ENCODE assay signal across 11 mouse cellular contexts in the genomic region with DNA sequence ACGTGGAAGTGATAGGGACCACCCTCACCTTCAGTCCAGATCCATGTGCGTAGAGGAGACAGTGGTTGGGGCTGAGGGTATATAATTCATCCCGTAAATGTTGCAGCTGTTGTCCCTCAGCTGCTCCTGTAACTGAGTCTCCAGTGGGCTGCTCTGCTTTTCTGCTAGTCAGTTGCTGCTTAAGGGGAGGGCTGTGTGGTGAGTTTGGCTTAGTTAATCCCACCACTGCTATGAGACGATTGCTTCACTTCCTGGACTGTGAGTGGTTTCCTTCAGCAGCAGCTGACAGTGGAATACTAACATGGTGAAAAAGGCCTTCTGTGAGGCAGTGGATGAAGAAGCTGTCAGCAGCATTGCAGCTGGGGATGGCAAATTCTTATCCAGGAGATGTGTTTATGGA. TPM values are rescaled to one million over a fixed set of nuclear protein-coding genes. Genes with fewer than 3 reads are reported as not detected.
DNase-seq lines count a peak whose midpoint lies in the region; ATAC-seq and TF ChIP-seq lines count a peak whose summit lies in the region.
"Had no signal": no experiment of that assay in that cellular context is flagged by ENCODE, and none has a peak within 500 bp of the region (broad histone marks: within the 10 kb centered on the region; RNA-seq: fewer than 3 reads in every experiment).

No protein-coding gene starts in this region.

- 0 out of 2 replicates have a peak, but pooled peaks cover 4% of the 10 kb centered on the region for H3K36me3 ChIP-seq in heart, embryonic 10.5 days
- H3K36me3 ChIP-seq in thymus, adult 2 months (ENCODE audit: control insufficient read depth, insufficient read depth, low read length): no peaks in the 10 kb centered on the region
- no peaks in the 10 kb centered on the region for H3K36me3 ChIP-seq in limb, embryonic 14.5 days (ENCODE audit: control insufficient read depth, insufficient read depth, low read length)
- H3K36me3 ChIP-seq: forebrain, embryonic 12.5 days had no signal

- peak; percentile 85 for ATAC-seq in limb, embryonic 14.5 days (ENCODE audit: low FRiP score, low read depth)
- ATAC-seq: CD4-positive, CD25-positive, alpha-beta regulatory T cell, adult 4 months had no signal

- H3K27ac ChIP-seq in heart, embryonic 10.5 days: peak overlapping the region; percentile 74; the same call in 1 of the 2 replicates
- H3K27ac ChIP-seq in thymus, adult 2 months (ENCODE audit: control insufficient read depth, insufficient read depth, low read length): no peak overlapping the region
- peak overlapping the region; percentile 28; the same call in 1 of the 2 replicates for H3K27ac ChIP-seq in limb, embryonic 14.5 days (replicated peaks; ENCODE audit: low read depth, low read length)
- H3K27ac ChIP-seq: forebrain, embryonic 12.5 days had no signal

- no peak for TF ChIP-seq CTCF in thymus, adult 2 months (IDR thresholded peaks at IDR 0.05; ENCODE audit: borderline replicate concordance, control insufficient read depth, extremely low read depth, insufficient read depth, low read length, poor library complexity)

- H3K9me3 ChIP-seq in heart, embryonic 10.5 days: no peaks in the 10 kb centered on the region
- H3K9me3 ChIP-seq in limb, embryonic 14.5 days (ENCODE audit: control insufficient read depth, low read length): no peaks in the 10 kb centered on the region
- H3K9me3 ChIP-seq: forebrain, embryonic 12.5 days had no signal

- no peak overlapping the region for H3K9ac ChIP-seq in limb, embryonic 14.5 days (ENCODE audit: low read depth, low read length, severe bottlenecking)
- H3K9ac ChIP-seq: forebrain, embryonic 12.5 days had no signal

- peaks cover 45% of the 10 kb centered on the region for H3K4me1 ChIP-seq in heart, embryonic 10.5 days
- peaks cover 10% of the 10 kb centered on the region for H3K4me1 ChIP-seq in thymus, adult 2 months (replicated peaks; ENCODE audit: control insufficient read depth, insufficient read depth, low read length)
- 0 out of 2 replicates have a peak, but pooled peaks cover 5% of the 10 kb centered on the region for H3K4me1 ChIP-seq in limb, embryonic 14.5 days (ENCODE audit: control insufficient read depth, insufficient read depth, low read length)

- no peaks in the 10 kb centered on the region for H3K27me3 ChIP-seq in heart, embryonic 10.5 days (ENCODE audit: insufficient read depth, poor library complexity, severe bottlenecking)
- H3K27me3 ChIP-seq in thymus, adult 2 months (ENCODE audit: control insufficient read depth, insufficient read depth, low read length): no peaks in the 10 kb centered on the region
- no peaks in the 10 kb centered on the region for H3K27me3 ChIP-seq in limb, embryonic 14.5 days (ENCODE audit: control insufficient read depth, insufficient read depth, low read length)
- H3K27me3 ChIP-seq: forebrain, embryonic 12.5 days had no signal

- intact Hi-C loops in heart, postnatal 10 days (cut with DNase I): no loop called here

- 49% methylated on average over 4 of the region's 4 CpGs for WGBS in heart, embryonic 10.5 days
- WGBS in thymus, adult 2 months: 22% methylated on average over 4 of the region's 4 CpGs
- 38% methylated on average over 4 of the region's 4 CpGs for WGBS in limb, embryonic 14.5 days

- no peak for DNase-seq in heart, embryonic 10.5 days (ENCODE audit: low spot score)
- no peak for DNase-seq in heart, postnatal 10 days
- peak; percentile 33 for DNase-seq in thymus, postnatal 0 days (ENCODE audit: low spot score)
- DNase-seq in thymus, adult 2 months: no peak
- peak; percentile 66 for DNase-seq in limb, embryonic 14.5 days (ENCODE audit: low spot score)
- DNase-seq in yolk sac, embryonic 10.5 days (ENCODE audit: low spot score): peak; percentile 55
- no peak for DNase-seq in layer of hippocampus, adult 9-10 months (ENCODE audit: low spot score)
- DNase-seq in adrenal gland, postnatal 36 days: no peak
- DNase-seq: cerebellum, adult 9-10 months had no signal

- no peak overlapping the region for H3K4me2 ChIP-seq in limb, embryonic 14.5 days (replicated peaks; ENCODE audit: low read depth, low read length, severe bottlenecking)
- H3K4me2 ChIP-seq: forebrain, embryonic 12.5 days had no signal

- no peak overlapping the region for H3K4me3 ChIP-seq in heart, embryonic 10.5 days
- H3K4me3 ChIP-seq in thymus, adult 2 months (ENCODE audit: control insufficient read depth, insufficient read depth, low read length): no peak overlapping the region
- no peak overlapping the region for H3K4me3 ChIP-seq in limb, embryonic 14.5 days (replicated peaks; ENCODE audit: low read length)
- H3K4me3 ChIP-seq: forebrain, embryonic 12.5 days had no signal

- TF ChIP-seq POLR2A in thymus, adult 2 months (IDR thresholded peaks at IDR 0.05; ENCODE audit: control insufficient read depth, extremely low read depth, insufficient read depth, low read length, poor library complexity): no peak
- no peak for TF ChIP-seq POLR2A in limb, embryonic 14.5 days (IDR thresholded peaks at IDR 0.05; ENCODE audit: borderline replicate concordance, extremely low read depth, insufficient read depth, insufficient read length)

RNA-seq across cellular contexts. Expression of gene Map3k20, which starts 33.0 kb away (rescaled TPM):
- polyA plus RNA-seq in heart, embryonic 10.5 days (2016; fragmentation: Nextera tagmentation; extraction: Ambion mirVana): 27.9 and 60.5 TPM in 2 replicates
- 100 to 1,000 TPM; 216 to 235 TPM for total RNA-seq in heart, postnatal 10 days (2021)
- 8.3 and 9.4 TPM in 2 replicates for polyA plus RNA-seq in thymus, postnatal 0 days (2015; fragmentation: Nextera tagmentation; extraction: Ambion mirVana)
- polyA plus RNA-seq in thymus, adult 2 months (2012; rRNA removed): 7.5 and 8.3 TPM in 2 replicates
- polyA plus RNA-seq in limb, embryonic 14.5 days (2012; rRNA removed): 13.4 and 14.6 TPM in 2 replicates
- 18.2 and 21.1 TPM in 2 replicates for polyA plus RNA-seq in limb, embryonic 14.5 days (2014; fragmentation: Nextera tagmentation; extraction: Ambion mirVana)
- total RNA-seq in adrenal gland, postnatal 36 days (2021): 10 to 100 TPM; 26.1 to 30.4 TPM

Comparison
In these comparisons a context has a peak if more than half of its experiments do, and no peak if none do; other contexts are left out.
1. DNase-seq: peak in thymus, postnatal 0 days (single experiment), limb, embryonic 14.5 days (single experiment) and yolk sac, embryonic 10.5 days (single experiment); none in heart, embryonic 10.5 days (single experiment), heart, postnatal 10 days (0 of 2), thymus, adult 2 months (single experiment), layer of hippocampus, adult 9-10 months (single experiment) and adrenal gland, postnatal 36 days (0 of 2).